Mouse (Mus musculus): Measurements from ENCODE around the gene Pdk2.

Pdk2 gene

GRCm38 (mm10) chr11:95001058-95001457 is 40.1 kb downstream of the Pdk2 start:
- DNase-seq, result peak; percentile 81

- DNase-seq, result peak; percentile 77
Observed at GRCm38 (mm10) chr11:95000548-95000947, 40.6 kb downstream of the Pdk2 start.

GRCm38 (mm10) chr11:95000128-95000527 is 41.0 kb downstream of the Pdk2 start:
- DNase-seq, result no peak

DNA sequence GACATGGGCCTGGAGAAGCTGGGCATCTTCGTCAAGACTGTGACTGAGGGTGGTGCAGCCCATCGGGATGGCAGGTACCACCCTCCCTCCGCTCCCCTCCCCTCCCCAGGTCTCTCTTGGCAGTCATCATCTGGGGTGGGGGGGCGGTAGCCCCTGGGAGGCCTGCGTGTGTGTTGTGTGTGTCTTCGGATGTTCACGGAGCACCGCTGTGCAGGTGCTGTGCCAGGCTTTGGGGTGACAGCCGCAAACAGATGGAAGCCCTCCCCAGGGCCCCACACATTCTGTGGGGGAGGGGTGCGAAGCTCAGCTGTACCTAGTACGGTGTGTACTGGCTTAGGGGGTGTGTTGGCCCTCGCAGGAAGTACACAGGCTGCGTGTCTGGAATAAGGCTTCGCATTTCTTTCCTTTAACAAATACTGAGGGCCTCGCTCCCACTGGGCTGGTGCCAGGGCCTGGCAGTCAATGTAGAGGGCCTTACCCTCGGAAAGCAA is 43.1 kb downstream of the Pdk2 start:
- no peak for DNase-seq

GRCm38 (mm10) chr11:94997596-94997995 is 43.6 kb downstream of the Pdk2 start:
- no peak for DNase-seq

DNA sequence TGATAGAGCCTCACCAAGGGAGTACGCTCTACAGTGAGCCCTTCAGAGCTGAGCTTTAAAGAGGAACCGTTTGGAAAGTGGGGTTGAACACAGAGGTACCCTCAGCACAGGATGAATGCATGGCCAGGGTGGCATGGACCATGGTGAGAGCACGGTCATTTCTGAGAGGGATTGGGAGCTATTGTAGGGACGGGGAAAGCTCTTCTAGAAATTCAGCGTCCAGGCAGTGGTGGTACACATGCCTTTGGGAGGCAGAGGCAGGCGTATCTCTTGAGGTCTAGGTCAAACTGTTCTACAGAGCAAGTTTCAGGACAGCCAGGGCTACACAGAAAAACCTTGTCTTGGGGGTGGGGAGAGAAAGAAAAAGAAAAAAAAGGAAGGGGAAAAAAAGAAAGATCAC is 44.2 kb downstream of the Pdk2 start:
- no peak for DNase-seq

DNA sequence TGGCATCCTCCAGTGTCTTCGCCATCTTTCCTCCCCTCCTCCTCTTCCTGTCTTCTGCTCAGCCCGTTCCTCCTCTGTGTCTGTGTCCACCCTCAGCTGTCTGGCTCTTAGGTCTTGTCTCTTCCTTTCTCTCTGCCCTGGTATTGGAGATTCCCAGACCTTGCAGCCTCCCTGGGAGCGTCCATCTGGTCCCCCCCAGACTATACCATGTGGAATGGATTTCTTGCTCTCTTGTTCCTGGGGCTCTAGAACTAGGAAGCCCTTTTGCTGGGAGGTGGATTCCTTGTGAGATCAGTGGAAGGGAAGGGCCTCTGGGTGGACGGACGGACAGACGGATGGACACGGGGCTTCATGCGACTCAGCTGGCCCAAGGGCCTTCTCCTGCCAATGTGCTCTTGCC is 45.1 kb downstream of the Pdk2 start:
- no peak for DNase-seq

DNA sequence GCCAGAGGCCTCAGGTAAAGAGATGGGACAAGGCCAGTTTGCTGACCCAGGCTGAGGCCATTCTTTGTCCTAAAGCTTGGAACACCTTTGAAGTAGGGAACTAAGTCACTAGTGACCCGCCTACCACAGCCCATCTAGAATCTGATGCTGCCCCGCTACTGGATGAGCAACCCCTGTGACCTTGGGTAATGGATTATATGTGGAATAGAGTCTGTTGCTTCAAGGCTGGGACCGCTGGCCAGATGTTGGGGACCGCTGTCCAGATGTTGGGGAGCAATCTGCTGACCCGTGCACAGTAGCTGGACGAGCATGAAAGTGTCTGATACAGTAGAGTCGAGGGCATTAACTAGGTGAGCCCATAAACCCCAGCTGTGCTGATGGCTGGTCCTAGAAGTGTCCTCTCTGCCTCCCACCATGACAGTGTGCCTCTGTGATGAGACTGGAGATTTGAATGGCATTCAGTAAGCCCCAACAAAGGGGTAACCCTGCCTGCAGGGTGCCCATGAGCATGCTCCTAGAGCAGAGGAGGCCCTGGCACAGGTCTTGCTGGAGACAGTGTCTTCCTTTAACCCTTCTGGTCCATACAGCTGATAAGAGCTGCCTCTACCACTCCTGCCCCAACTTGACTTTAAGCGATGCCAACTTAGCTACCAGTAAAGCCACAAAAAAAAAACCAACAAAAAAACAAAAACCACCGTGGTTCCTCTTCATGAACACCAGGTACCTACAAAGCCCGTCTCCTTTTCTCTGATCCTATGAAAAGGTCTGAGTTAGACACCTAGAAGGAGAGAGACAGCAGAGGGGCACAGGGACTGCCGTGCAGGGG is 46.0 kb downstream of the Pdk2 start:
- DNase-seq, result no peak

GRCm38 (mm10) chr11:94994208-94994814 is 46.8 kb downstream of the Pdk2 start:
- DNase-seq, result no peak

DNA sequence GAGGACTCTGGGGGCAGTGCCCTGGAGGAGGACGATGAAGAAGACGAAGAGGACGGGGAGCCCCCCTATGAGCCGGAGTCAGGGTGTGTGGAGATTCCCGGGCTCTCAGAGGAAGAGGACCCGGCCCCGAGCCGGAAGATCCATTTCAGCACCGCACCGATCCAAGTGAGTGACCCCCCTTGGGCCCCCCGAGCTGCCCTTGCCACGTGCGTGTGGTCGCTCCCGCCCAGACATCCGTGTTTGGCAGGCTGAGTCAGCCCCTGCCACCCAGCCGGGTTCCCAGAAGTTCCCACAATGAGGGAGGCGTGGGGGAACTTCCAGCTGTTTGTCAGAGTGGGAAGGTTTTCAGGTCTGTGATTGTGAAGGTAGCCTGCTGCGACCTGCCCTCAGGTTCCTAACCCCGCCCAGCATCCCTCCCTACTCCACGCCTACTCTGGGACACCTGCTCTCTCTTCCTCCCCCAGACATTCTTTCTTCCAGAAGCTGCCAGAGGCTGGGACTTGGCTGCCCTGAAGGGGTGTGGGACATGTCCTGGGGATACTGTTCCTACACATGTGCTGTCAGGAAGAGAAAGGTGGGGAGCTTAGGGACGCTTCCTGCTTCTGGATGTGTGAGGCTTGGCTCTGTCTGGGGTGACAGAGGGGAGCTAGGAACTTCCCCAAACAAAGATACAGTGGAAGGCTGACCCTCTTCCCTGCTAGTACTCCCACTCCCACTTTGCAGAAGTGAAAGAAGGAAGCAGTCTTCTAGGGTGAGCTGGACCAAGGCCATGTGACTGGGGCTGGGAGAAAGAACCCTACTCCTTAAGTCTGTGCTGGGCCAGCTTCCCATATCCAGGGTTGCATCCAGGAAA is 48.2 kb downstream of the Pdk2 start:
- peak; percentile 65 for DNase-seq

DNA sequence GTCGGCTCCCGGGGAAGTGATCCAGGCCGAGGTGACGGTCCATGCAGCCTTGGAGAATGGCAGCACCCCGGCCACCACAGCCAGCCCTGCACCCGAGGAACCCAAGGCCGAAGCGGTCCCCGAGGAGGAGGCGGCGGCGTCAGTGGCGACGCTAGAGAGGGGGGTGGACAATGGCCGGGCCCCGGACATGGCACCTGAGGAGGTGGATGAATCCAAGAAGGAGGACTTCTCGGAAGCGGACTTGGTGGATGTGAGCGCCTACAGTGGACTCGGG is 48.7 kb downstream of the Pdk2 start:
- no peak for DNase-seq

DNA sequence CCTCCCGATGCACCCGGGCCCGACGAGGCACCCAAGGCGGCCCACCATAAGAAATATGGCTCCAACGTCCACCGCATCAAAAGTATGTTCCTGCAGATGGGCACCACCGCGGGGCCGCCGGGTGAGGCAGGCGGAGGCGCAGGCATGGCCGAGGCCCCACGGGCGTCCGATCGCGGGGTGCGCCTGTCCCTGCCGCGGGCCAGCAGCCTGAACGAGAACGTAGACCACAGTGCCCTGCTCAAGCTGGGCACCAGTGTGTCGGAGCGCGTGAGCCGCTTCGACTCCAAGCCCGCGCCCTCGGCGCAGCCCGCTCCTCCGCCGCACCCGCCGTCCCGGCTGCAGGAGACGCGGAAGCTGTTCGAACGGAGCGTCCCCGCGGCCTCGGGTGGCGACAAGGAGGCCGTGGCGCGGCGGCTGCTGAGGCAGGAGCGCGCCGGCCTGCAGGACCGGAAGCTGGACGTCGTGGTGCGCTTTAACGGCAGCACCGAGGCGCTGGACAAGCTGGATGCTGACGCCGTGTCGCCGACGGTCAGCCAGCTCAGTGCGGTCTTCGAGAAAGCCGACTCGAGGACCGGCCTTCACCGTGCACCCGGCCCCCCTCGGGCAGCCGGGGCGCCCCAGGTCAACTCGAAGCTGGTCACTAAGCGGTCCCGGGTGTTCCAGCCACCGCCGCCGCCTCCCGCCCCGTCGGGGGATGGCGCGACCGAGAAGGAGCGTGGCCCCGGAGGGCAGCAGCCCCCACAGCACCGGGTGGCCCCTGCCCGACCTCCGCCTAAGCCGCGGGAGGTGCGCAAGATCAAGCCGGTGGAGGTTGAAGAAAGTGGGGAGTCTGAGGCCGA is 49.3 kb downstream of the Pdk2 start:
- peak; percentile 69 for DNase-seq

DNA sequence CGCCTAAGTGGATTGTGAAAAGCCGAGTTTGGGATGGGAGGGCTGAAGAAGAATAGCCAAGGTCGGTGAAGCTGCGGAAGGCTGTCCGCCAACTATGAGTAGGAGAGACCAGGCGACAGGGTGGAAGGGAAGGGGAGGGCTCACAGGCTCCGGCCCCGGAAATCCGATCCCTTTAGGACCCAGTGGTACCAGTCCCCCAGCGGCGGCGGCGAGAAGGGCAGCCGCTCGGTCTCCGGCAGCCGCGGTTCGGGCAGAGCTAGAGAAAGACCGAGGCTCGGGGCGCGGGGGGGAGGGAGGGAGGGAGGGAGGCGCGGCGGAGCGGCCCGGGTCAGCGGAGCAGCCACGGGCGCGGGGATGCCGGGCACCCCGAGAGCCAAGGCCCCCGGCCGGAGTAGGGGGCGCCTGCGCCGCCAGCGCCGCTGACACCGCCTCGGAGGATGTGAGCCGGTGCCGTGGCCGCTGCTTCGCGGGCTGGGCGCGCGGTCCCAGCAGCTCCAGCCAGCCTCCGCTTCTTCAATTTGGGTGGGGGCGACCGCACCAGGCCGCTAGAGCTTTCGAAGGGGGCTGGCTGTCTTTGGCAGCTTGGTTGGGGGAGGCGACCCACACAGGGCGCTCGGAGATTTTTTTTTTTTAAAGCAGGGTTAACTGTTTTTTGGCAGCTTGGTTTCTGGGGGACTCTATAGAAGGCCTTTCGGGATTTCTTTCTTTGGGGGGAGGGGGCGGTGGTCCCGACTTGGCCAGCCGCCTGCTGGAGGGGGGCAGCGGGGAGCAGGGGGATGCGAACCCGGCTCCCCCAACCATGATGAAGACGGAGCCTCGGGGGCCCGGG is 50.2 kb downstream of the Pdk2 start, which contains the start of gene Ppp1r9b:
TSS of gene Ppp1r9b (plus strand) at position 287 of the 829 bp plus-strand sequence.
- DNase-seq, result peak; percentile 94

DNA sequence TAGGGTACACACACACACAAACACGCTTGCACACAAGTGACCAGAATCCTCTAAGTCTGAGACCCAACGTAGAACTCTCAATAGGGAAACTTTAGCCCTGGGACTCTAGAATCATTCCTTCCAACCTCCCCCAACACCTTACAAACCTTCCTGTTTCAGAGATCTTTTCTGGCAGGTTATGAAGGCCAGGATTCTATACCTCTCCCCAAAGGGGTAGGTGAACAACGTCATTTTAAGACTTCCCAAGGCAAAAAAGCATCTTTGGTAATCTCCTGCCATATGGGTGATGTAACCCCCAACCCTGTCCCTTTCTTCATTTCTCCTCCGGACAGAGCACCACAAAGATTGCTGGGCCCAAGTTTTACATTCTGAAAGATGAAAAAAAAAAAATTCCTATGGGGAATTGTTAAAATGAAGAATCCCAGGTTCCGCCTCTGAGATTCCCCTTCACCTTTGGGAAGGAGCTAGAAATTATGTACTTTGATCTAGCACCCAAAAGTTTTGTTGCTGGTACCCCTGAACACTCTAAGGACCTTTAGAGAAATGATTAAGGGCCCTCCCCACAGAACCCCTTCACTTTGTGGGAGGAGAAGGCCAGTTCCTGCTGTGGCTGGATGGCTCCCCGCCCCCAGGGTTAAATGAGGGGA is 50.9 kb downstream of the Pdk2 start:
- DNase-seq, result no peak

DNA sequence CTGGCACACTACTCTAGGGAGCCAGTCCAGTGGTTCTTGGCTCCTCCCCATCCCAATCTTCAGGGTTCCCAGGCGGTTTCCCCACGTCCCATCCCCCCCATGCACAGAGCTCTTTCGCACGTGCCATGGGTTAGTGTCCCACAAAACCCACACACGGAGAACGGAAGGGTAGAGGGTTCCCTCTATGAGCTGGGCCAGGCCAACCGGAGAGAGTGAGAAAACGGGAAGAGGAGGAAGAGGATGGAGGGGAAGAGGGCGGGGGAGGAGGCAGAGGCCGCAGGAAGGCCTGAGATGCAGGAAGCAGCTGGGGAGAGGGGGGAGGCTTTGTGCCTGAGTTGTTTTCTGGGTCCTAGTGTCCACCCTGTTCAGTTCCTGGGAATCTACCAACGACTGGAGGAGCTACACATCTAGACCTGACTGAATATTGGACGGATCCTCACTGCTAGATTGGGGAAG is 51.6 kb downstream of the Pdk2 start:
- DNase-seq, result peak; percentile 91

DNA sequence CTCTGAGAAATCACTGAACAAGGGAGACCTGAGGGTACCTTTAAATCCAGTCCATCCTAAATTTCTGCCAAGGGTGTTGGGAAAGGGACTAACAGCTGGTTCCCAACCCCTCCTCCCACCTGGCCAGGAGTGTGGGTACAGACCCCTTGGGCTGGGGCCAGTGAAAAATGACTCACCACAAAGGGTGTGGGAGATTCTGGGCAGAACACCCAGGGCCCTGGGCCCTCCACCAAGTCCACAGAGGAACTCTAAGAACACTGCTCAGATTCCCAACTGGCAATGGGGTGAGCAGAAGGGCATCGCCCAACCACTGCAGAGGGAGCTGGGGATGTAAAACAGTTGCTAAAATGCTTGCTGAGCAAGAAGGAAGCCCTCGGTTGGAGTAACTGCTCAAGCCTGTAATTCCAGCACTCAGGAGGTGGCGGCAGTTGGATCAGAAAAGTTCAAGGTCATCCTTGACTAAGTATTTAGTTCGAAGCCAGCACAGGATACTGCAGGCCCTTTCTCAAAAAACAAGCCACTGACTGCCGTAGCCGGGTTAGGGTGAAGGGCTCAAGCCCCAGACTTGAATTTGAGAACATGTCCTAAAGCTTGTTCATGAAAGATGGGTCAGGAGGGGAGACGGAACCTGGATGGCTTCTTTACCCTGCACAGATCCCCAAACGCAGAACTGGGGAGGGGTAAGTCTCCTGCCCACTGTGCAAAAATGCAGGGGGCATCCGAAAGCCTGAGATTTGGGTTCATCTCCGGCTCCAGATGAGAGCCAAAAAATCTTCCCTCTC is 52.2 kb downstream of the Pdk2 start:
- DNase-seq, result no peak

- no peak for DNase-seq
Observed at GRCm38 (mm10) chr11:94987851-94988250, 53.3 kb downstream of the Pdk2 start.

DNA sequence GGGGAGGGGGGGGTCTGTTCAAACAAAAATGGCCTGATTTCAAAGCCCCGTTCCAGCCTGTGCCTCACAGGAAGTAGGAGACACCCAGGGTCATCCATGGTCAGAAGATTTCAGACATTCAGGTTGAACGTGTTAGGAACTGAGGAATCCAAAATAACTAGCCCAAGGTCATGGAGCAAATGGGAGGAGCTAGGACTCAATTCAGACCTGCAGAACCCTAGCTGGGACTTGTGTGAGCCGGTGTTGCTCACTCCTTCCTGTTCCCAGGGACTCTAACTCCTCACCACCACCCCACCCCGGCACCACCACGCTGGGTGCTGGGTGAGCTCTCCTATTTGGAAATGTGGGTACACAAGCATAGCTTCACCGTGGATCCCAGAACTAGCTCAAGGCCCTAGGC is 53.8 kb downstream of the Pdk2 start:
- DNase-seq, result no peak

- no peak for DNase-seq
Observed at GRCm38 (mm10) chr11:94986435-94986834, 54.7 kb downstream of the Pdk2 start.

DNA sequence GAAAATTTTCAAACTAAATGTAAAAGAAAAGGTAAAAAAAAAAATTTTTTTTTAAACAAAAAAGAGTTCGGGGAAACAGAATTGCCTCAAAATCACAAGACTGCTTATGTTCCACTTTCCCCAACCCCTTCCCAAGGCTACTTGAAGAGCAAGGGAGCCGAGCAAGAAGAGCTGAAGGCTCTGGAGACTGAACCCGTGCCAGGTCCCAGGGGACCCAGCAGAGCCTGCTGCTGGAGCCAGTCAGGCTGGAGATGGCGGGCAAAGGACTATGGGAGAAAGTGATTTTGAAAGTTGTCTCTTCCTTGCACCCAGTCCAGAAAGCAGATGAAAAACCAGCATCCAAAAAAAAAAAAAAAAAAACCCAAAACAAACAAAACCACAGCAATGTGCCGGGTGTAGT is 55.3 kb downstream of the Pdk2 start:
- no peak for DNase-seq
